Mouse (Mus musculus) small intestine, adult 2 months (tissue): ENCODE measurements around the gene Clptm1l.

Experiments used
- CTCF ChIP-seq: fragments of 200-500 bp; IDR thresholded peaks from 2 replicates; pipeline ENCODE4 v1.5.1; 2012; ENCODE audit warnings: low read depth, mild to moderate bottlenecking, control low read depth, inconsistent platforms, low read length, moderate library complexity, mixed read lengths; ENCODE audit not compliant: insufficient replicate concordance, insufficient read length; ENCODE audit errors: extremely low read depth
- POLR2A ChIP-seq: fragments of 200-500 bp; IDR thresholded peaks from 2 replicates; pipeline ENCODE4 v1.6.1; 2012; ENCODE audit warnings: low read depth, mild to moderate bottlenecking, control low read depth, inconsistent platforms, low read length, moderate library complexity

GRCm38 (mm10) chr13:73604156-73604957, 551 bp downstream of the Clptm1l start:
- TF ChIP-seq POLR2A (no peak), CTCF (no peak)
